Mouse (Mus musculus): ENCODE measurements at regions not wholly inside any gene's neighbourhood (a gene's known extent, or its start where the extent isn't known, plus 50 kb on each side); places are given as distances from the start of the nearest gene placed in this dataset.

- no peak for DNase-seq (ENCODE audit: low spot score)
Observed at GRCm38 (mm10) chr9:61227492-61228229, 144.5 kb upstream of the Tle3 start.

- no peak for DNase-seq (ENCODE audit: low spot score)
Observed at GRCm38 (mm10) chr9:61228230-61228631, 143.9 kb upstream of the Tle3 start.

GRCm38 (mm10) chr9:61230306-61230705 lies 141.9 kb upstream of the Tle3 start:
- DNase-seq (ENCODE audit: low spot score) = no peak

GRCm38 (mm10) chr9:61232630-61233029 lies 139.5 kb upstream of the Tle3 start:
- no peak for DNase-seq (ENCODE audit: low spot score)

GRCm38 (mm10) chr9:61233251-61233650 lies 138.9 kb upstream of the Tle3 start:
- DNase-seq (ENCODE audit: low spot score) = no peak

- DNase-seq (ENCODE audit: low spot score) = no peak
Observed at GRCm38 (mm10) chr9:61235653-61236610, 136.2 kb upstream of the Tle3 start.

GRCm38 (mm10) chr9:61238687-61239250 lies 133.4 kb upstream of the Tle3 start:
- DNase-seq (ENCODE audit: low spot score) = no peak

GRCm38 (mm10) chr9:61239328-61239727 lies 132.8 kb upstream of the Tle3 start:
- no peak for DNase-seq (ENCODE audit: low spot score)

GRCm38 (mm10) chr9:61241442-61241841 lies 130.7 kb upstream of the Tle3 start:
- DNase-seq (ENCODE audit: low spot score) = no peak

- DNase-seq (ENCODE audit: low spot score) = no peak
Observed at GRCm38 (mm10) chr9:61242167-61242860, 129.9 kb upstream of the Tle3 start.

GRCm38 (mm10) chr9:61243289-61243688 lies 128.9 kb upstream of the Tle3 start:
- DNase-seq (ENCODE audit: low spot score) = no peak

GRCm38 (mm10) chr9:61249691-61250425 lies 122.3 kb upstream of the Tle3 start:
- no peak for DNase-seq (ENCODE audit: low spot score)

- no peak for DNase-seq (ENCODE audit: low spot score)
Observed at GRCm38 (mm10) chr9:61251606-61252005, 120.6 kb upstream of the Tle3 start.

- DNase-seq (ENCODE audit: low spot score) = no peak
Observed at GRCm38 (mm10) chr9:61253761-61254160, 118.4 kb upstream of the Tle3 start.

- peak; percentile 73 for DNase-seq (ENCODE audit: low spot score)
Observed at GRCm38 (mm10) chr9:61257488-61257887, 114.7 kb upstream of the Tle3 start.

- DNase-seq (ENCODE audit: low spot score) = no peak
Observed at GRCm38 (mm10) chr9:61258100-61258499, 114.1 kb upstream of the Tle3 start.

GRCm38 (mm10) chr9:61259421-61260174 lies 112.6 kb upstream of the Tle3 start:
- DNase-seq (ENCODE audit: low spot score) = peak; percentile 25

GRCm38 (mm10) chr9:61261263-61261662 lies 110.9 kb upstream of the Tle3 start:
- no peak for DNase-seq (ENCODE audit: low spot score)

GRCm38 (mm10) chr9:61261739-61262333 lies 110.3 kb upstream of the Tle3 start:
- peak; percentile 67 for DNase-seq (ENCODE audit: low spot score)

- no peak for DNase-seq (ENCODE audit: low spot score)
Observed at GRCm38 (mm10) chr9:61263335-61263734, 108.8 kb upstream of the Tle3 start.

All from MN1 (cell line).